Mouse (Mus musculus) telencephalon, adult 2 months (tissue): ENCODE measurements at regions not wholly inside any gene's neighbourhood (a gene's known extent, or its start where the extent isn't known, plus 50 kb on each side); places are given as distances from the start of the nearest gene placed in this dataset.

Source experiments
- DNase-seq: peaks from one replicate; pipeline ENCODE4 v3.0.0-alpha.2; 2011; ENCODE audit warnings: low read depth, low spot score

GRCm38 (mm10) chr10:110534387-110534786 lies 78.4 kb upstream of the Nav3 start:
- no peak for DNase-seq

- DNase-seq: no peak
Measured at GRCm38 (mm10) chr10:110542712-110543111, 86.7 kb upstream of the Nav3 start.

- no peak for DNase-seq
Measured at GRCm38 (mm10) chr10:110548391-110548790, 92.4 kb upstream of the Nav3 start.

GRCm38 (mm10) chr10:110553954-110554353 lies 98.0 kb upstream of the Nav3 start:
- no peak for DNase-seq

GRCm38 (mm10) chr10:110556326-110556883 lies 100.4 kb upstream of the Nav3 start:
- DNase-seq: no peak

GRCm38 (mm10) chr10:110563057-110563456 lies 107.1 kb upstream of the Nav3 start:
- DNase-seq: no peak

- peak; percentile 91 for DNase-seq
Measured at GRCm38 (mm10) chr10:110563571-110563970, 107.6 kb upstream of the Nav3 start.

GRCm38 (mm10) chr10:110566260-110567050 lies 110.5 kb upstream of the Nav3 start:
- DNase-seq: no peak

GRCm38 (mm10) chr10:110570465-110570864 lies 114.5 kb upstream of the Nav3 start:
- peak; percentile 83 for DNase-seq

- peak; percentile 51 for DNase-seq
Measured at GRCm38 (mm10) chr10:110571179-110571578, 115.2 kb upstream of the Nav3 start.

GRCm38 (mm10) chr10:110573530-110573929 lies 117.5 kb upstream of the Nav3 start:
- no peak for DNase-seq

- DNase-seq: no peak
Measured at GRCm38 (mm10) chr10:110586029-110586428, 130.0 kb upstream of the Nav3 start.

GRCm38 (mm10) chr10:110586507-110586906 lies 130.5 kb upstream of the Nav3 start:
- DNase-seq: no peak

- DNase-seq: no peak
Measured at GRCm38 (mm10) chr10:110587529-110587928, 131.5 kb upstream of the Nav3 start.

GRCm38 (mm10) chr10:110600352-110600853 lies 144.4 kb upstream of the Nav3 start:
- peak; percentile 81 for DNase-seq

GRCm38 (mm10) chr10:110610336-110610735 lies 134.9 kb upstream of the E2f7 start:
- DNase-seq: no peak

GRCm38 (mm10) chr10:110617004-110617403 lies 128.2 kb upstream of the E2f7 start:
- DNase-seq: no peak

- DNase-seq: peak; percentile 82
Measured at GRCm38 (mm10) chr10:110619193-110619592, 126.0 kb upstream of the E2f7 start.

- DNase-seq: no peak
Measured at GRCm38 (mm10) chr10:110625644-110626043, 119.6 kb upstream of the E2f7 start.

GRCm38 (mm10) chr10:110640406-110640805 lies 104.8 kb upstream of the E2f7 start:
- no peak for DNase-seq

- no peak for DNase-seq
Measured at GRCm38 (mm10) chr10:110642065-110642690, 103.1 kb upstream of the E2f7 start.

- no peak for DNase-seq
Measured at GRCm38 (mm10) chr10:110647603-110648002, 97.6 kb upstream of the E2f7 start.

GRCm38 (mm10) chr10:110650107-110650506 lies 95.1 kb upstream of the E2f7 start:
- DNase-seq: no peak
